Mouse (Mus musculus): ENCODE measurements around the gene Taldo1. TPM values are rescaled to one million over a fixed set of nuclear protein-coding genes. Genes with fewer than 3 reads are reported as not detected.
"Not testable (repeated sequence)": the region's sequence is repeated elsewhere in the genome, so short reads cannot be mapped to it uniquely, and the experiment has no call there.

The Taldo1 gene
- polyA plus RNA-seq, 1 experiment from 2014 or later = 352 TPM

DNA sequence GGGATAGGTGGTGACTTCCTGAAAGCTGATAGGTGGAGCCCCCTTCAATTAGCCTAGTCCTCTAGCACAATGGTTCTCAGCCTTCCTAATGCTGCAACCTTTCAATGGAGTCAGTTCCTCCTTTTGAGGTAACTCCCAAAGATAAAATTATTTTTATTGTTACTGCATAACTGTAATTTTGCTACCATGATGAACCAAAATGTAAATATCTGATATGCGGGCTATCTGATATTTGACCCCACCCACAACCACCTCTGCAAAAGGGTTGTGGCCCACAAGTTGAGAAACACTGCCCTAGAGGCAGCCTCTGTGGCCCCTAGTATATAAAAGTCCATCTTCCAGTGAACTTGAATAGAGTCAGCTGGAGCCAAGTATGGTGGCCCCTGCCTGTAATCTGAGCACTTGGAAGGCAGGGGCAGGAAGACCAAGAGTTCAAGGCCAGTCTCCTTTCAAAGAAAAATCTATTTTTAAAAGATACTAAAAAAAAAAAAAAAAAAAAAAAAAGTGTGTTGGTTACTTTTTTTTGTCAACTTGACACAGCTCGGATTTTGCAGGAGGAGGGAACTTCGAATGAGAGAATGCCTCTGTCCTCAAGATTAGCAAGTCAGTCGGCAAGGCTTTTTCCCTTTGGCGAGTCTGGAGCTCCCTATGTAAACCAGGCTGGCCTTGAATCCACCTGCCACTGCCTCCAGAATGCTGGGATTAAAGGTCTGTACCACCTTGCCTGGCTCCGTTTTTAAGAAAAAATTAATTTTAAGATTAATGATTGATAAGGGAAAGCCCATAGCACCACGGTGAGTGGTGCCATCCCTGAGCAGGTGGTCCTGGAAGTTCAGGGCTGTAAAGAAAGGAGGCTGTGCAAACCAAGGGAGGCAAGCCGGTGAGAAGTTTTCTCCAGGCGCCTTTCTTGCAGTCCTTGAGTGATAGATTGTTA lies 1.4 kb upstream of the Taldo1 start:
- 56% methylated on average over 9 of the region's 9 CpGs for WGBS
- no peaks in the 10 kb centered on the region for H3K9me3 ChIP-seq (replicated peaks)
- peaks cover 11% of the 10 kb centered on the region; the same call in 1 of the 2 replicates for H3K27me3 ChIP-seq
- no peak for ATAC-seq (ENCODE audit: low FRiP score)
- no peak overlapping the region for H3K27ac ChIP-seq
- H3K4me1 ChIP-seq = peaks cover 12% of the 10 kb centered on the region
- H3K36me3 ChIP-seq = 0 out of 2 replicates have a peak, but pooled peaks cover under 1% of the 10 kb centered on the region
- H3K4me2 ChIP-seq (replicated peaks) = no peak overlapping the region
- no peak overlapping the region for H3K4me3 ChIP-seq
- no peak overlapping the region; the same call in 1 of the 2 replicates for H3K9ac ChIP-seq

DNA sequence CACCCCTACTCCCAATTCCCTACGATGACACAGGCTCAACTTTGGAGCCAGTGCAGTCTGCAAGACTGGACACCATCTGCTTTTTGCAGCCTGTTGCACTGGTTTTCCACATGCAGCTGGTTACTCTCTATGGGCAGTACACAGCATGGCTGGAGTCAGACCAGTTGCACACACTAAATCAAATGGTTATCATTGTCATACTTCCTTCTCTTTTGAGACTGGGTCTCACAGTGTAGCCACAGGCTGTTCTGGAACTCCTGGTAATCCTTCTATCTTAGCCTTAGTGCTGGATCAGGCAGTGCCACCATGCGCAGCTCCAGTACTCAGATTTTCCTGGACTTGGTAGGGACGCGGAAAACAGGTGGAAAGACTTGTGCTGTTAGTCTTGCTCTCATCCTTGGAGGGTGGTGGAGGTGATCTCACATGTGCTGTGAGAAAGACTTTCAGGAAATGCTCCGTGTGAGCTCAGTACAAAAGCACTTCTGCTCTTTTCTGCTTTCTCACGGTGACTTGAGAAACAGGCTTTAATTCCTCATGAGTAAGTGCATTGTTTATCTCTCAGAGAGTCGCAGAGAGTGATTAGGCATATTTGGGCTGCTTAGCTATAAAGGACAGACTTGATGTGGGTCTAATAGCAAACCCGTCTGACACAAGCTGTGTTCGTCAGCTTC lies 688 bp downstream of the Taldo1 start:
- H3K4me2 ChIP-seq (replicated peaks) = peak overlapping the region; percentile 81

DNA sequence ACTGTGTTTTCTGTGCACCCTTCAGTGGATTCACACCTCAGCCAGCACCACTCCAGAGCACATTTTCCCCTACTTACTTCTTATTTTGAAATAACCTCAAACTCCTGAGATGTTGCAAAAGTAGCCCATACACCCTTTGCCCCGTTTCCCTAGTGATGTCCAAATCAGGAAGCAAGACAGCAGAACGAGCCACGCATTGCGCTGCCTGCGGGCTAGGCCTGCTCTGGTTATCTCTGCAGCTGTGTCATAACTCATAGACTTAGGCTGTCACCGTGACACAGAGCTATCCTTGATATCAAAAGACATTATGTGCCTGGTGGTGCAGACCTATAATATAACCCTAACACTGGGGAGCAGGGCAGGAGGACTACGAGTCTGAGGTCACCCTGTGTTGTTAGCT lies 2.2 kb downstream of the Taldo1 start:
- H3K27me3 ChIP-seq = peaks cover 3% of the 10 kb centered on the region; the same call in 1 of the 2 replicates
- no peak overlapping the region for H3K4me2 ChIP-seq (replicated peaks)
- ATAC-seq (ENCODE audit: low FRiP score) = no peak
- H3K27ac ChIP-seq = no peak overlapping the region
- H3K4me1 ChIP-seq = peaks cover 12% of the 10 kb centered on the region
- no peak overlapping the region for H3K9ac ChIP-seq
- peaks cover 30% of the 10 kb centered on the region for H3K36me3 ChIP-seq
- no peaks in the 10 kb centered on the region for H3K9me3 ChIP-seq (replicated peaks)
- WGBS = 91% methylated on average over 7 of the region's 7 CpGs
- no peak overlapping the region for H3K4me3 ChIP-seq

More for the DNA sequence above, 688 bp downstream of the Taldo1 start:
- ATAC-seq (ENCODE audit: low FRiP score) = no peak; the same call in 1 of the 2 replicates
- Histone ChIP-seq H3K36me3 (peaks cover 17% of the 10 kb centered on the region), H3K4me3 (peak overlapping the region; percentile 65), H3K27me3 (peaks cover 8% of the 10 kb centered on the region; the same call in 1 of the 2 replicates), H3K27ac (peak overlapping the region; percentile 76), H3K9me3 (replicated peaks) (no peaks in the 10 kb centered on the region), H3K9ac (peak overlapping the region; percentile 58), H3K4me1 (peaks cover 12% of the 10 kb centered on the region)
- WGBS = 29% methylated on average over 9 of the region's 9 CpGs

DNA sequence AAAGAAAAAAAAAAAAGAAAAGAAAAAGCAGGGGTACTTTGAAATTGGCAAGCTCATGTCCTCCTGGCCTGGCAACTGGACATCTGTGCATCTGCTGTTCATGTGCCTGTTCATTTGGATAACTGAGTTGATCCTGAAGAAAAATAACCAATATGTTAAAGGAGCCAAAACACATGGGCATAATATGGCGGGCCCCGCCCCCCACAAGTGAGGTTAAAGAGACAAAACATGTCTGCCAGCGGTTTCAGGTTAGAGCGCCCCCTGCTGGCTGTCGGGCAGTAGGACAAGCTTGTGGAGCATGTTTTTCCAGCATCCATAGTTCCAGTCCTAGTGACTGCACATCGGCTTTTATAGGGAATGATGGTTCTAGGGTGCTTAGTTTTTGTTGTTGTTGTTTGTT lies 2.8 kb downstream of the Taldo1 start:
- no peak overlapping the region for H3K4me2 ChIP-seq (replicated peaks)
- no peaks in the 10 kb centered on the region for H3K9me3 ChIP-seq (replicated peaks)
- no peaks in the 10 kb centered on the region; the same call in 1 of the 2 replicates for H3K27me3 ChIP-seq
- peaks cover 36% of the 10 kb centered on the region for H3K36me3 ChIP-seq
- no peak for ATAC-seq (ENCODE audit: low FRiP score)
- no peak overlapping the region for H3K4me3 ChIP-seq
- H3K9ac ChIP-seq = no peak overlapping the region
- peaks cover 12% of the 10 kb centered on the region for H3K4me1 ChIP-seq
- WGBS = 19% methylated on average over 6 of the region's 6 CpGs
- no peak overlapping the region for H3K27ac ChIP-seq

DNA sequence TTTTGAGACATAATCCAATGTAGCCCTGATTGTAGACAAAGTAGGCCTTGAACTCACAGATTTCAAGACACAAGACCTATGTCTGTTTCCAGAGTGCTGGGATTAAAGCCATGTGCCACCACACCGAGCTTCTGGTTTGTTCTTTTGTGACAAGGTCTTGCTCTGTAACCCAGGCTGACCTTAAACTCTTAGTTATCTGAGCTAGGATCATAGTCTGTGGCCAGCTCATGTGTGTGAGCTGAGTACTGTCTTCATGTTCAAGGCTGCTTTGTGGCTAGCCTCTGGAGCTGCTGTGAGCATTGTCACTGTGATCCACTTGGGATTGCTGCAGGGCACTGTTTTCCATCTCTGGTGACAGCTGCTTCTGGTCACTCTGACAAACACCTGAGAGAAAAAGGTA lies 3.3 kb downstream of the Taldo1 start:
- Histone ChIP-seq H3K9ac (no peak overlapping the region), H3K4me2 (replicated peaks) (no peak overlapping the region), H3K9me3 (replicated peaks) (no peaks in the 10 kb centered on the region), H3K27me3 (no peaks in the 10 kb centered on the region; the same call in 1 of the 2 replicates), H3K27ac (no peak overlapping the region), H3K36me3 (peaks cover 42% of the 10 kb centered on the region), H3K4me3 (no peak overlapping the region), H3K4me1 (peaks cover 12% of the 10 kb centered on the region)
- ATAC-seq (ENCODE audit: low FRiP score) = no peak
- WGBS = 74% methylated on average over 1 of the region's 1 CpGs

- peaks cover 61% of the 10 kb centered on the region for H3K36me3 ChIP-seq
- no peaks in the 10 kb centered on the region for H3K4me1 ChIP-seq
- no peaks in the 10 kb centered on the region for H3K27me3 ChIP-seq
- H3K4me2 ChIP-seq (replicated peaks) = no peak overlapping the region
- ATAC-seq (ENCODE audit: low FRiP score) = peak; percentile 46; the same call in 1 of the 2 replicates
- H3K27ac ChIP-seq = no peak overlapping the region
- no peak overlapping the region for H3K4me3 ChIP-seq
- H3K9me3 ChIP-seq (replicated peaks) = no peaks in the 10 kb centered on the region
- H3K9ac ChIP-seq = no peak overlapping the region
- WGBS = 49% methylated on average over 5 of the region's 5 CpGs
Measured at GRCm38 (mm10) chr7:141403305-141403704, 11.3 kb downstream of the Taldo1 start.

GRCm38 (mm10) chr7:141405466-141405865 lies 13.5 kb downstream of the Taldo1 start:
- Histone ChIP-seq H3K4me2 (replicated peaks) (no peak overlapping the region), H3K27ac (no peak overlapping the region), H3K4me1 (peaks cover 5% of the 10 kb centered on the region), H3K4me3 (no peak overlapping the region), H3K27me3 (no peaks in the 10 kb centered on the region), H3K36me3 (peaks cover 61% of the 10 kb centered on the region), H3K9ac (no peak overlapping the region), H3K9me3 (replicated peaks) (no peaks in the 10 kb centered on the region)
- 83% methylated on average over 4 of the region's 4 CpGs for WGBS
- ATAC-seq (ENCODE audit: low FRiP score) = no peak

DNA sequence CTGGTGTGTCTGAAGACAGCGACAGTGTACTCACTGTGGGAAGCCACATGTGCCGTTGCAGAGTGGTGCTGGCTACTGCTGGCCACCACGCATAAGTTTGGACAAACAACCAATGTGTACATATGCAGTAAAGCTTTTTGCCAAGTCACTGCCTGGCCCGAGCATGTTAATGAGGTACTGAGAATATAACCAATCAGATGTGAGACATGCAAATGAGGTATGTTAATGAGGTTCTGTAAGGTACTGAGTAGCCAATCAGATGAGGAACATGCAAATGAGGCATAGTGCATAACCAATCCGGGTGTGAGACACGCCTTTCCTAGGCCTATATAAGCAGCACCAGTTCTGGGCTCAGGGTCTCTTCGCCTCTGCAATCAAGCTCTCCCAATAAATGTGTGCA lies 15.7 kb downstream of the Taldo1 start:
- not testable (repeated sequence) for H3K4me3 ChIP-seq

DNA sequence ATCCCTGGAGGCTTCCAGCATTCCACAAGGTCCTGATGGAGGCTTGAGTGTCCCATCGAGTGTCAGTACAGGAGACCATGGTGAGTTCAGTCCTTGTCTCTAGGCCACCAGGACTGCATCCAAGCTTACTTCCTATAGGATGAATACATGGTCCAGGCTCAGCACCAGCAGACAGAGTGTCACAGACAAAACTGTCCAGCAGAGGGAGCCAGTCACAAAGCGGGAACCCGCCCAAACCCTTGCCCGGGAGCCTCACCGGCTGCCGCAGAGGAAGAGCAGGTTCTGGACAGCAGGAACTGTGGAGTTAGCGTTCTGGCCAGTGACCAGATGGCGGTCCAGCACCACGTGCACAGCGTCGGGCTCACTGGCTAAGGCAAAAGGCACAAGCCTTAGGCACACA lies 16.8 kb downstream of the Taldo1 start:
- Histone ChIP-seq H3K9ac (no peak overlapping the region), H3K4me2 (replicated peaks) (no peak overlapping the region; the same call in 1 of the 2 replicates), H3K4me1 (peaks cover 12% of the 10 kb centered on the region), H3K27ac (peak overlapping the region; percentile 44; the same call in 1 of the 2 replicates), H3K36me3 (peaks cover 37% of the 10 kb centered on the region), H3K9me3 (replicated peaks) (no peaks in the 10 kb centered on the region), H3K27me3 (no peaks in the 10 kb centered on the region), H3K4me3 (no peak overlapping the region)
- ATAC-seq (ENCODE audit: low FRiP score) = peak; percentile 46
- 15% methylated on average over 11 of the region's 11 CpGs for WGBS

More for the DNA sequence above, 15.7 kb downstream of the Taldo1 start:
- not testable (repeated sequence) for H3K4me2 ChIP-seq (replicated peaks); H3K27me3 ChIP-seq; H3K9ac ChIP-seq; ATAC-seq (ENCODE audit: low FRiP score); H3K9me3 ChIP-seq (replicated peaks); H3K27ac ChIP-seq; H3K4me1 ChIP-seq
- H3K36me3 ChIP-seq = peaks cover 45% of the 10 kb centered on the region
- 97% methylated on average over 7 of the region's 7 CpGs for WGBS

- ATAC-seq (ENCODE audit: low FRiP score) = no peak
- Histone ChIP-seq H3K9me3 (replicated peaks) (no peaks in the 10 kb centered on the region), H3K4me3 (no peak overlapping the region), H3K27me3 (no peaks in the 10 kb centered on the region), H3K4me2 (replicated peaks) (no peak overlapping the region), H3K36me3 (peaks cover 37% of the 10 kb centered on the region), H3K27ac (no peak overlapping the region), H3K4me1 (peaks cover 17% of the 10 kb centered on the region), H3K9ac (peak overlapping the region; percentile 3; the same call in 1 of the 2 replicates)
- 90% methylated on average over 8 of the region's 8 CpGs for WGBS
Measured at GRCm38 (mm10) chr7:141410631-141411030, 18.6 kb downstream of the Taldo1 start.

DNA sequence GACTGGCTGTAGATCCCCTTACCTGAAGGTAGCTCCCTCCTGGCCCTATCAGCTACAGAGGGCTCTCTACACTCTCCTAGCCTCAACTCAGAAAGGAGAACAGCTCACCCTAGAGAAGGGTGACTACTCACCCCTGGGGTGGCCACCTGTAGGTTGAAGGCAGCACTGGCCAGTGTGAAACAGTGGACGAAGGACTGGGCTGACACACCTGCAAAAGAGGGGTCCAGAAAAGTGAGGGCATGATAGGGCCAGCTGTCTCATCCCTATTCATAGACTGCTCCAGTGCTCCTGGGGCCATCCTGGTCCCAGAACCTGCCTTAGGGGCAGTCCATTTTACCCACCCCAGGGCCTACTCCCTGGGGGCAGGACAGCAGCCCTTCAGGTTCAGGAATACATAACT lies 19.7 kb downstream of the Taldo1 start:
- 0 out of 2 replicates have a peak overlapping the region, but pooled peaks have one; percentile 27 for H3K9ac ChIP-seq
- no peaks in the 10 kb centered on the region for H3K9me3 ChIP-seq (replicated peaks)
- H3K4me3 ChIP-seq = no peak overlapping the region
- H3K4me2 ChIP-seq (replicated peaks) = no peak overlapping the region
- peaks cover 37% of the 10 kb centered on the region for H3K36me3 ChIP-seq
- H3K4me1 ChIP-seq = peaks cover 17% of the 10 kb centered on the region
- H3K27ac ChIP-seq = no peak overlapping the region
- no peak for ATAC-seq (ENCODE audit: low FRiP score)
- 79% methylated on average over 1 of the region's 1 CpGs for WGBS
- no peaks in the 10 kb centered on the region for H3K27me3 ChIP-seq

DNA sequence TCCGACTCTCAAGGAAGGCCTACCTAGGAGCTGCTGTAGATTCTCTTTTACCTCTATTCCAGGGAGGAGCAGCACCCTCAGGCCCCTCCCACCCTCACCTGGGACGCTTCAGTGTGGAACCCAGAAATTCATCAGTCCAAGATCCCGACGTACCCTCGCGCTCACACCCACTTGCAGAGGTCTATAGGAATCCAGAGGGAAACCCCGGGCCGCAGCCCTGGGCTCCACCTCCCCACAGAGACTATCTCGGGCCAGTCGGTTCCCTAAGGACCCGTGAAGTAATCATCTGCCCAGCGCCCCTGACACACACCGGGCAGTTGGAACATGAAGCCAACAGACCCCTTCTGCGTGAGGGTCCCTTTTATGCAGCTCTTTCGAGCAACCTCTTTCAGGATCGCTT lies 21.3 kb downstream of the Taldo1 start:
- H3K4me3 ChIP-seq = peak overlapping the region; percentile 57
- WGBS = 4% methylated on average over 16 of the region's 16 CpGs
- peak; percentile 23 for ATAC-seq (ENCODE audit: low FRiP score)

More for the DNA sequence above, 21.3 kb downstream of the Taldo1 start:
- Histone ChIP-seq H3K9me3 (replicated peaks) (no peaks in the 10 kb centered on the region), H3K4me1 (peaks cover 17% of the 10 kb centered on the region), H3K9ac (peak overlapping the region; percentile 90), H3K27me3 (no peaks in the 10 kb centered on the region), H3K27ac (peak overlapping the region; percentile 89), H3K4me2 (replicated peaks) (peak overlapping the region; percentile 76), H3K36me3 (peaks cover 26% of the 10 kb centered on the region)

Data from hindbrain, embryonic 12.5 days (tissue).